Mouse (Mus musculus) cortical plate, adult 2 months (tissue): Measurements from ENCODE around the gene Zfp846. TPM values are rescaled to one million over a fixed set of nuclear protein-coding genes. Genes with fewer than 3 reads are reported as not detected.
A peak's percentile ranks its signal among the peaks of the same experiment; 100 is the strongest.

Experiments
- H3K27ac ChIP-seq: fragments of 200-500 bp; 2 replicates; pipeline ENCODE4 v1.5.1; 2012; ENCODE audit warnings: low read length, control low read depth, inconsistent platforms; ENCODE audit not compliant: insufficient read depth
- H3K4me1 ChIP-seq: fragments of 200-500 bp; 2 replicates; pipeline ENCODE4 v1.6.1; 2011; ENCODE audit warnings: low read length; ENCODE audit not compliant: control insufficient read depth, insufficient read depth
- H3K4me3 ChIP-seq: fragments of 200-500 bp; 2 replicates; pipeline ENCODE4 v1.5.1; 2011; ENCODE audit warnings: mild to moderate bottlenecking, low read length, control low read depth; ENCODE audit not compliant: insufficient read depth
- CTCF ChIP-seq: fragments of 200-500 bp; IDR thresholded peaks from 2 replicates; pipeline ENCODE4 v1.5.1; 2011; ENCODE audit warnings: mild to moderate bottlenecking, control low read depth, low read length; ENCODE audit not compliant: insufficient read depth; ENCODE audit errors: extremely low read depth
- POLR2A ChIP-seq: fragments of 200-500 bp; IDR thresholded peaks from 2 replicates; pipeline ENCODE4 v1.6.1; 2011; ENCODE audit warnings: mild to moderate bottlenecking, low read length, control low read depth; ENCODE audit not compliant: insufficient read depth; ENCODE audit errors: extremely low read depth
- polyA plus RNA-seq: library from polyadenylated mRNA; depleted of rRNA; stranded (reverse); fragments of >200 nt; gene quantifications from 2 replicates; pipeline ENCODE4 v1.2.3, GENCODE M21; 2012; rRNA removed

Gene Zfp846
- polyA plus RNA-seq, 1 experiment = 11.9 TPM

DNA sequence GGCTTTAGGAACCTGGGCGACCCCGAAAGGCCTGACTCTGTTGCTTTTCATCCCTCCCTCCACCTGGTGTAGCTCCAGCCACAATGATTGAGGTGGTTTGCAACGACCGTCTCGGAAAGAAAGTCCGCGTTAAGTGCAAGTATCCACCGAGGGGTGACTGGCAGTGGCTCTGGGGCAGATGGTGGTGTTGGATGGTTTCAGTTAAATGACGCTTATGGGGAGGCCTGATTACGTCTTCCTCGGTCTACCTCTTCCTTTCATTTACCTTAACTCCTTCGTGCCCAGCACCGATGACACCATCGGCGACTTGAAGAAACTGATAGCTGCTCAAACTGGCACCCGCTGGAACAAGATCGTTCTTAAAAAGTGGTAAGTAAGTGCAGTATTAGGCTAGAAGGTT is 64.0 kb downstream of the Zfp846 start:
- TF ChIP-seq CTCF (no peak), POLR2A (peak; percentile 45; the same call in 1 of the 2 replicates)
- H3K4me1 ChIP-seq = no peaks in the 10 kb centered on the region
- H3K27ac ChIP-seq = peak overlapping the region; percentile 21
- peak overlapping the region; percentile 80 for H3K4me3 ChIP-seq

DNA sequence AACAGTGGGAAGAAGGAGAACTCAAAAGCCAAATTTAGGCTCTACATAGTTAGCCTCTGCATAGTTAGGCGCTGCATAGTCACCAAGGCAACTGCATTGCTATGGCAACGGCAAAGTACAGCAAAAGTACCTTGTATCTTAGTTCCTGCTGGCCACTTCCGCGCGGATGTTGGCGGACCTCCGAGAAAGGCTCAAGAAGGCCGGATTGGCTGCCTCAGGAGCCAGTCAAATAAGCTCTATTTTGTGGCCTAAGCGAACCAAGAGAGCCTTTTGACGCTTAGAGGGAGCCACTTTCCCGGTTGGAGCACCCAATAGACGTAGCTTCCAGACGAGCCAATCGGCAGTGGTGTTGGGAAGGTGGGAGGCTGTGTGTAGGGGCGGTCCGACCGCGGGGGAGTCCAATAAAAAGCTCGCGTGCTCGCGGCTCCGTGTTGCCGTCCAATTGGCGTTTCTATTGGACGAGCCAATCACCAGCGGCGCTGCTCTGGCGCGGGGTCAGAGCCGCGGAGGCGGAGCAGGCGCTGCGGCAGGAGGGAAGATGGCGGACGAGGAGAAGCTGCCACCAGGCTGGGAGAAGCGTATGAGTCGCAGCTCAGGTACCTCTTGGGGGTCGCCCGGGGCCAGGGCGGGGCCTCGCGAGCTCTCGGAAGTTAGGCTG is 70.6 kb downstream of the Zfp846 start, which contains the start of gene Pin1:
Pin1 (plus strand) TSS at position 494 of the 658 bp plus-strand sequence.
- Histone ChIP-seq H3K4me1 (peaks cover 2% of the 10 kb centered on the region), H3K27ac (peak within 1 kb of the TSS; percentile 30), H3K4me3 (peak within 1 kb of the TSS; percentile 88)
- TF ChIP-seq CTCF (no peak), POLR2A (peak; percentile 71)

DNA sequence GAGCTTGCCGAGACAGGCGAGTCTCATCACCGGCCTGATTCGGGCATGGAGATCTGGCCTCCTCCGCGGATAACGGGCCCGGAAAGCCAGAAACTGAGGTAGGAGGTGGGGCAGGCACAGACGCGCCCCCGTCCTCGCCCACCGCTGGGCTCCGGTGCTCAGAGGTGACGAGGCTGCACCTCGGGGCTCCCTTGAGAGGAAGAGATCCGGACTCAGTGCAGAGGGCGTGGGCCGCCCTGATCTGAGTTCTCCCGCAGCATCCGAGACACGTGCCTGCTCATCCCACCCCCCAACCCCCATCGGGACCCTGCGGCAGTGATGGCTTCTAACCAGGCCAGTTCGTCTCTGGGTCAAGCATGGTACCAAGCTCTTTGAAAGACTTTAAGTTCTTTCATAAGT is 71.2 kb downstream of the Zfp846 start:
- Histone ChIP-seq H3K4me3 (peak overlapping the region; percentile 88), H3K4me1 (peaks cover 3% of the 10 kb centered on the region), H3K27ac (no peak overlapping the region)
- TF ChIP-seq POLR2A (no peak), CTCF (no peak)

DNA sequence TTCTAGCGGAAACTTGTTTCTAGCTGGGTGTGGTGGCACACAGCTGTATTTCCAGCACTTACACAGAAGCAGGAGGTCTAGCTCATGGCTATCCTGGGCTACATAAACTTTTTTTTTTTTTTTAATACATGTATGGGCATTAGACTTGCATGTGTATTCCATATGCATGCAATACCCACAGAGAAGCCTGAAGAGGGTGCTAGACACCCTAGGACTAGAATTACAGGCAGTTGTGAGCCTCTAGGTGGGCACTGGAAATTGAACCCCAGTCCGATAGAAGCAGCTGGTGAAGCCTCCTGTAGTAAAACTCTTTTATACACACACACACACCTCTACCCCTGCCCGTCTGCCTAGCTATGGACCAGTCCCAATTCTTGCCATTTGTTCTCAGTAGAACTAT is 72.8 kb downstream of the Zfp846 start:
- Histone ChIP-seq H3K27ac (no peak overlapping the region), H3K4me3 (no peak overlapping the region), H3K4me1 (peaks cover 7% of the 10 kb centered on the region)
- TF ChIP-seq CTCF = no peak
- TF ChIP-seq POLR2A = no peak

Other genes starting within 250 kb of the Zfp846 start
- 0.15 and 0.17 TPM in 2 replicates for gene Olfr18, start 245.2 kb upstream of the Zfp846 start, polyA plus RNA-seq
- gene Zfp560, start 196.1 kb upstream of the Zfp846 start, polyA plus RNA-seq = 20.9 and 23.6 TPM in 2 replicates
- gene Zfp26, start 121.1 kb upstream of the Zfp846 start, polyA plus RNA-seq = 8.6 and 9.6 TPM in 2 replicates
- gene Zfp426, start 88.5 kb upstream of the Zfp846 start, polyA plus RNA-seq = 17.0 and 19.2 TPM in 2 replicates
- gene Zfp266, start 59.9 kb upstream of the Zfp846 start, polyA plus RNA-seq = 19.1 and 19.5 TPM in 2 replicates
- gene Ubl5, start 61.6 kb downstream of the Zfp846 start, polyA plus RNA-seq = 569 and 577 TPM in 2 replicates
- gene Fbxl12, start 63.5 kb downstream of the Zfp846 start, polyA plus RNA-seq = 26.9 and 30.3 TPM in 2 replicates
- gene Pin1, start 70.8 kb downstream of the Zfp846 start, polyA plus RNA-seq = 47.1 and 47.4 TPM in 2 replicates
- 202 and 204 TPM in 2 replicates for gene Olfm2, start 165.1 kb downstream of the Zfp846 start, polyA plus RNA-seq
- 1.2 and 1.3 TPM in 2 replicates for gene Col5a3, start 233.8 kb downstream of the Zfp846 start, polyA plus RNA-seq
- gene Rdh8, start 237.2 kb downstream of the Zfp846 start, polyA plus RNA-seq = not detected in 2 replicates